Mouse (Mus musculus) embryonic facial prominence, embryonic 12.5 days (tissue): Measurements from ENCODE around the gene Nsmf. TPM values are rescaled to one million over a fixed set of nuclear protein-coding genes. Genes with fewer than 3 reads are reported as not detected.

Source experiments
- ATAC-seq: fragments of 200-750 bp; cut with Nextera tagmentation; 2 replicates; pipeline ENCODE4 v1.8.0; 2017; ENCODE audit not compliant: insufficient number of reproducible peaks, insufficient read depth, low FRiP score, low TSS enrichment
- H3K27ac ChIP-seq: fragments of 300-500 bp; sonication (generic); 2 replicates; pipeline ENCODE4 v1.5.1; 2016; ENCODE audit warnings: mild to moderate bottlenecking
- H3K27me3 ChIP-seq: fragments of 300-500 bp; sonication (generic); 2 replicates; pipeline ENCODE4 v1.6.1; 2016; ENCODE audit warnings: mild to moderate bottlenecking, moderate library complexity
- H3K36me3 ChIP-seq: fragments of 300-500 bp; sonication (generic); 2 replicates; pipeline ENCODE4 v1.6.1; 2016; ENCODE audit warnings: mild to moderate bottlenecking
- H3K4me1 ChIP-seq: fragments of 300-500 bp; sonication (generic); 2 replicates; pipeline ENCODE4 v1.6.1; 2016
- H3K4me2 ChIP-seq: fragments of 300-500 bp; sonication (generic); replicated peaks from 2 replicates; pipeline ENCODE4 v1.6.1; 2016; ENCODE audit warnings: mild to moderate bottlenecking, moderate library complexity
- H3K4me3 ChIP-seq: fragments of 300-500 bp; sonication (generic); 2 replicates; pipeline ENCODE4 v1.5.1; 2016; ENCODE audit warnings: mild to moderate bottlenecking
- H3K9ac ChIP-seq: fragments of 300-500 bp; sonication (generic); 2 replicates; pipeline ENCODE4 v1.6.1; 2016; ENCODE audit warnings: mild to moderate bottlenecking, moderate library complexity
- H3K9me3 ChIP-seq: fragments of 300-500 bp; sonication (generic); 2 replicates; pipeline ENCODE4 v1.6.1; 2016; ENCODE audit warnings: mild to moderate bottlenecking, moderate library complexity
- WGBS: fragments of 180-500 bp; shearing (Covaris S2); methylation state at CpG from one replicate; pipeline ENCODE4 v1.1.7; 2016; 5-methylcytosine and 5-hydroxymethylcytosine counted together
- polyA plus RNA-seq: library from polyadenylated mRNA; unstranded; fragments of >200 nt; fragmentation: Nextera tagmentation; extraction: Ambion mirVana; gene quantifications from 2 replicates; pipeline ENCODE4 v1.2.1, GENCODE M21; 2016

Gene Nsmf
- polyA plus RNA-seq, 1 experiment from 2014 or later: 99.1 TPM

GRCm38 (mm10) chr2:25058926-25059325, 4.8 kb downstream of the Nsmf start:
- H3K27me3 ChIP-seq: no peaks in the 10 kb centered on the region
- no peak overlapping the region for H3K27ac ChIP-seq
- H3K9ac ChIP-seq: no peak overlapping the region
- WGBS: 83% methylated on average over 7 of the region's 7 CpGs
- peaks cover 9% of the 10 kb centered on the region for H3K4me1 ChIP-seq
- H3K4me3 ChIP-seq: no peak overlapping the region
- peaks cover 49% of the 10 kb centered on the region for H3K36me3 ChIP-seq
- H3K4me2 ChIP-seq: no peak overlapping the region
- H3K9me3 ChIP-seq: no peaks in the 10 kb centered on the region
- ATAC-seq: no peak

- H3K9ac ChIP-seq: no peak overlapping the region
- 90% methylated on average over 5 of the region's 5 CpGs for WGBS
- H3K9me3 ChIP-seq: no peaks in the 10 kb centered on the region
- peaks cover 36% of the 10 kb centered on the region for H3K36me3 ChIP-seq
- no peaks in the 10 kb centered on the region for H3K4me1 ChIP-seq
- H3K27me3 ChIP-seq: no peaks in the 10 kb centered on the region
- no peak overlapping the region for H3K27ac ChIP-seq
- ATAC-seq: no peak
- H3K4me3 ChIP-seq: no peak overlapping the region
- H3K4me2 ChIP-seq: no peak overlapping the region
These were observed 9.4 kb downstream of the Nsmf start for GRCm38 (mm10) chr2:25063523-25063922.

GRCm38 (mm10) chr2:25064285-25064684, 10.1 kb downstream of the Nsmf start:
- Histone ChIP-seq H3K27ac (no peak overlapping the region), H3K9me3 (no peaks in the 10 kb centered on the region), H3K4me2 (no peak overlapping the region), H3K36me3 (peaks cover 36% of the 10 kb centered on the region), H3K9ac (no peak overlapping the region), H3K27me3 (no peaks in the 10 kb centered on the region), H3K4me1 (no peaks in the 10 kb centered on the region), H3K4me3 (no peak overlapping the region)
- no peak for ATAC-seq
- 95% methylated on average over 1 of the region's 1 CpGs for WGBS

GRCm38 (mm10) chr2:25065537-25065936, 11.4 kb downstream of the Nsmf start:
- Histone ChIP-seq H3K4me2 (no peak overlapping the region), H3K9me3 (no peaks in the 10 kb centered on the region), H3K9ac (no peak overlapping the region), H3K4me1 (no peaks in the 10 kb centered on the region), H3K4me3 (no peak overlapping the region), H3K27me3 (no peaks in the 10 kb centered on the region), H3K27ac (no peak overlapping the region), H3K36me3 (peaks cover 25% of the 10 kb centered on the region; the same call in 1 of the 2 replicates)
- no peak for ATAC-seq

- Histone ChIP-seq H3K36me3 (peaks cover 15% of the 10 kb centered on the region; the same call in 1 of the 2 replicates), H3K9me3 (no peaks in the 10 kb centered on the region), H3K4me3 (no peak overlapping the region), H3K27me3 (no peaks in the 10 kb centered on the region), H3K4me1 (no peaks in the 10 kb centered on the region), H3K4me2 (no peak overlapping the region), H3K9ac (no peak overlapping the region), H3K27ac (no peak overlapping the region)
- no peak for ATAC-seq
- WGBS: 74% methylated on average over 4 of the region's 4 CpGs
These were observed 12.4 kb downstream of the Nsmf start for GRCm38 (mm10) chr2:25066552-25066951.

GRCm38 (mm10) chr2:25069537-25069936, 15.4 kb downstream of the Nsmf start:
- no peaks in the 10 kb centered on the region for H3K27me3 ChIP-seq
- WGBS: 79% methylated on average over 4 of the region's 4 CpGs

GRCm38 (mm10) chr2:25072398-25072797, 18.2 kb downstream of the Nsmf start:
- H3K4me1 ChIP-seq: no peaks in the 10 kb centered on the region
- ATAC-seq: no peak
- no peak overlapping the region for H3K27ac ChIP-seq
- H3K9me3 ChIP-seq: no peaks in the 10 kb centered on the region
- WGBS: 91% methylated on average over 4 of the region's 4 CpGs
- H3K9ac ChIP-seq: no peak overlapping the region
- no peak overlapping the region for H3K4me3 ChIP-seq
- no peaks in the 10 kb centered on the region for H3K27me3 ChIP-seq
- H3K4me2 ChIP-seq: no peak overlapping the region
- no peaks in the 10 kb centered on the region for H3K36me3 ChIP-seq

More at GRCm38 (mm10) chr2:25069537-25069936, 15.4 kb downstream of the Nsmf start:
- no peaks in the 10 kb centered on the region for H3K36me3 ChIP-seq
- no peak overlapping the region for H3K4me2 ChIP-seq
- H3K4me3 ChIP-seq: no peak overlapping the region
- H3K9ac ChIP-seq: no peak overlapping the region
- ATAC-seq: no peak
- no peak overlapping the region for H3K27ac ChIP-seq
- H3K9me3 ChIP-seq: no peaks in the 10 kb centered on the region
- H3K4me1 ChIP-seq: no peaks in the 10 kb centered on the region

GRCm38 (mm10) chr2:25075506-25075905, 21.4 kb downstream of the Nsmf start:
- ATAC-seq: no peak
- H3K9me3 ChIP-seq: no peaks in the 10 kb centered on the region
- no peak overlapping the region for H3K27ac ChIP-seq
- no peaks in the 10 kb centered on the region for H3K27me3 ChIP-seq
- WGBS: 74% methylated on average over 4 of the region's 4 CpGs
- H3K4me1 ChIP-seq: no peaks in the 10 kb centered on the region
- H3K36me3 ChIP-seq: no peaks in the 10 kb centered on the region
- H3K9ac ChIP-seq: no peak overlapping the region
- H3K4me3 ChIP-seq: no peak overlapping the region
- H3K4me2 ChIP-seq: no peak overlapping the region

GRCm38 (mm10) chr2:25078967-25079366, 24.8 kb downstream of the Nsmf start:
- no peaks in the 10 kb centered on the region for H3K36me3 ChIP-seq
- no peak overlapping the region for H3K4me3 ChIP-seq
- no peak overlapping the region for H3K4me2 ChIP-seq
- H3K4me1 ChIP-seq: no peaks in the 10 kb centered on the region
- no peak overlapping the region for H3K27ac ChIP-seq
- H3K9ac ChIP-seq: no peak overlapping the region
- no peaks in the 10 kb centered on the region for H3K9me3 ChIP-seq
- 59% methylated on average over 1 of the region's 1 CpGs for WGBS
- no peak for ATAC-seq
- no peaks in the 10 kb centered on the region for H3K27me3 ChIP-seq

GRCm38 (mm10) chr2:25080076-25080475, 25.9 kb downstream of the Nsmf start, which contains the start of gene Entpd8:
TSS of gene Entpd8 (plus strand) at chr2:25080304.
- Histone ChIP-seq H3K4me1 (no peaks in the 10 kb centered on the region), H3K9ac (no peak within 1 kb of the TSS), H3K4me3 (no peak within 1 kb of the TSS), H3K4me2 (no peak within 1 kb of the TSS), H3K9me3 (no peaks in the 10 kb centered on the region), H3K27me3 (no peaks in the 10 kb centered on the region), H3K27ac (no peak within 1 kb of the TSS), H3K36me3 (no peaks in the 10 kb centered on the region)
- ATAC-seq: no peak
- 60% methylated on average over 5 of the region's 5 CpGs for WGBS

GRCm38 (mm10) chr2:25083697-25084096, 29.5 kb downstream of the Nsmf start:
- no peak overlapping the region for H3K27ac ChIP-seq
- H3K27me3 ChIP-seq: no peaks in the 10 kb centered on the region
- H3K4me3 ChIP-seq: no peak overlapping the region
- no peaks in the 10 kb centered on the region for H3K9me3 ChIP-seq
- no peaks in the 10 kb centered on the region for H3K36me3 ChIP-seq
- H3K9ac ChIP-seq: no peak overlapping the region
- no peaks in the 10 kb centered on the region for H3K4me1 ChIP-seq
- H3K4me2 ChIP-seq: no peak overlapping the region
- 80% methylated on average over 4 of the region's 4 CpGs for WGBS
- no peak for ATAC-seq

- no peaks in the 10 kb centered on the region for H3K27me3 ChIP-seq
- no peak overlapping the region for H3K4me3 ChIP-seq
- H3K36me3 ChIP-seq: no peaks in the 10 kb centered on the region
- H3K9me3 ChIP-seq: no peaks in the 10 kb centered on the region
- no peak for ATAC-seq
- no peak overlapping the region for H3K9ac ChIP-seq
- H3K4me2 ChIP-seq: no peak overlapping the region
- H3K27ac ChIP-seq: no peak overlapping the region
- WGBS: 89% methylated on average over 5 of the region's 5 CpGs
- no peaks in the 10 kb centered on the region for H3K4me1 ChIP-seq
These were observed 31.4 kb downstream of the Nsmf start for GRCm38 (mm10) chr2:25085571-25085970.

GRCm38 (mm10) chr2:25087842-25088241, 33.7 kb downstream of the Nsmf start:
- WGBS: 95% methylated on average over 2 of the region's 2 CpGs
- Histone ChIP-seq H3K4me2 (no peak overlapping the region), H3K9ac (no peak overlapping the region), H3K27ac (no peak overlapping the region), H3K4me3 (no peak overlapping the region), H3K36me3 (no peaks in the 10 kb centered on the region), H3K9me3 (no peaks in the 10 kb centered on the region), H3K27me3 (no peaks in the 10 kb centered on the region), H3K4me1 (no peaks in the 10 kb centered on the region)
- no peak for ATAC-seq
